Mouse (Mus musculus) bone marrow, adult 2 months (tissue): Measurements from ENCODE around the gene Srsf12. TPM values are rescaled to one million over a fixed set of nuclear protein-coding genes. Genes with fewer than 3 reads are reported as not detected.

Source experiments
- H3K27ac ChIP-seq: fragments of 200-500 bp; 2 replicates; pipeline ENCODE4 v1.5.1; 2012; ENCODE audit warnings: low read depth, mild to moderate bottlenecking, control low read depth, inconsistent platforms, low read length; ENCODE audit not compliant: control insufficient read depth, poor library complexity, insufficient read depth
- H3K4me1 ChIP-seq: fragments of 200-500 bp; 2 replicates; pipeline ENCODE4 v1.6.1; 2011; ENCODE audit warnings: low read length; ENCODE audit not compliant: control insufficient read depth, insufficient read depth
- H3K4me3 ChIP-seq: fragments of 200-500 bp; replicated peaks from 2 replicates; pipeline ENCODE3; 2011; ENCODE audit warnings: mild to moderate bottlenecking, low read depth, low read length, control low read depth; ENCODE audit not compliant: control insufficient read depth
- CTCF ChIP-seq: fragments of 200-500 bp; IDR thresholded peaks from 2 replicates; pipeline ENCODE4 v1.5.1; 2011; ENCODE audit warnings: low read length, control low read depth; ENCODE audit not compliant: control insufficient read depth, insufficient read depth
- POLR2A ChIP-seq: fragments of 200-500 bp; IDR thresholded peaks from 2 replicates; pipeline ENCODE4 v1.6.1; 2011; ENCODE audit warnings: low read depth, mild to moderate bottlenecking, control low read depth, low read length, borderline replicate concordance; ENCODE audit not compliant: control insufficient read depth
- WGBS: fragments of 180-500 bp; shearing (Covaris S2); methylation state at CpG from one replicate; pipeline ENCODE4 v1.1.7; 2018; 5-methylcytosine and 5-hydroxymethylcytosine counted together
- polyA plus RNA-seq: library from polyadenylated mRNA; stranded (reverse); fragments of >200 nt; gene quantifications from 2 replicates; pipeline ENCODE4 v1.2.4, GENCODE M21; 2011; ENCODE audit warnings: low replicate concordance; ENCODE audit not compliant: missing spikeins, insufficient read depth, insufficient read length

Gene Srsf12
- polyA plus RNA-seq, 1 experiment: 0.85 TPM

- no peak for TF ChIP-seq POLR2A
- TF ChIP-seq CTCF: no peak
- Histone ChIP-seq H3K27ac (no peak overlapping the region), H3K4me3 (no peak overlapping the region), H3K4me1 (no peaks in the 10 kb centered on the region)
- 67% methylated on average over 1 of the region's 1 CpGs for WGBS
These were observed 13.1 kb downstream of the Srsf12 start for GRCm38 (mm10) chr4:33221847-33222246.

GRCm38 (mm10) chr4:33224003-33224675 lies 15.3 kb downstream of the Srsf12 start:
- Histone ChIP-seq H3K27ac (no peak overlapping the region), H3K4me3 (no peak overlapping the region), H3K4me1 (no peaks in the 10 kb centered on the region)
- TF ChIP-seq CTCF (no peak), POLR2A (no peak)
- WGBS: 66% methylated on average over 7 of the region's 7 CpGs

DNA sequence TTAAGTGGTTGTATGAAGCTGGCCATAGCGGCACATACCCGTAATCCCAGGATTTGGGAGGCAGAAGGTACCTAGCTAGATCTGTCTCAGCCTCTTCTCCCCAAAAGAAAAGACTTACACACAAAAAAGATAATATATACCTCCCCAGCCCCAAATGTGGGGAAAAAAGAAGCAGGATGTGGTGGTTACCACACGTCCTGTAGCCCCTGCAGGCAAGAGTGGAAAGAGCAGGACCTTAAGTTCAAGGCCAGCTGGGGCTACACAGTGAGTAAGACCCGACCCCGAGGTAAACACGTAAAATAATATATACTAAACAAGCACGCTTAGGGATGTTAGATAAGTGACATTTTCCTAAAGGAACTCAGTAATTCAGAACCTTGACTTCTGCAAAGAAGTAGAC lies 18.4 kb downstream of the Srsf12 start:
- H3K4me1 ChIP-seq: no peaks in the 10 kb centered on the region
- H3K4me3 ChIP-seq: no peak overlapping the region
- no peak overlapping the region for H3K27ac ChIP-seq
- TF ChIP-seq POLR2A (no peak), CTCF (no peak)
- WGBS: 60% methylated on average over 7 of the region's 7 CpGs

- Histone ChIP-seq H3K4me3 (no peak overlapping the region), H3K4me1 (no peaks in the 10 kb centered on the region), H3K27ac (no peak overlapping the region)
- WGBS: 69% methylated on average over 4 of the region's 4 CpGs
- TF ChIP-seq CTCF (no peak), POLR2A (no peak)
These were observed 20.8 kb downstream of the Srsf12 start for GRCm38 (mm10) chr4:33229639-33230038.

DNA sequence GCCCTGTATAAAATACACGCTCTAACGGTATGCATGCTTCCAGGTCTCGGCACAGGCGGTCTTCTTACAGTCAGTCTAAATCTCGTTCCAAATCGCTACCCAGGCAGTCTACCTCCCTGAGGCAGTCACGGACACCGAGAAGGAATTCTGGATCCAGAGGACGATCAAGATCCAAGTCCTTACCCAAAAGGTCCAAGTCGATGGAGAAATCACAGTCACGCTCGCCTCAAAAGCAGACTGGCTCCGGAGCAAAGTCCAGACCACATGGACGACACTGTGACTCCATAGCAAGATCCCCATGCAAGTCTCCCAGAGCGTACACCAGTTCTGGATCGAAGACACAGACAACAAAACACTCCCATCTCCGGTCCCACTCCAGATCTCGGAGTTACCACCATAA lies 22.1 kb downstream of the Srsf12 start:
- Histone ChIP-seq H3K4me1 (no peaks in the 10 kb centered on the region), H3K4me3 (no peak overlapping the region), H3K27ac (no peak overlapping the region)
- 86% methylated on average over 18 of the region's 18 CpGs for WGBS
- TF ChIP-seq POLR2A (no peak), CTCF (no peak)

DNA sequence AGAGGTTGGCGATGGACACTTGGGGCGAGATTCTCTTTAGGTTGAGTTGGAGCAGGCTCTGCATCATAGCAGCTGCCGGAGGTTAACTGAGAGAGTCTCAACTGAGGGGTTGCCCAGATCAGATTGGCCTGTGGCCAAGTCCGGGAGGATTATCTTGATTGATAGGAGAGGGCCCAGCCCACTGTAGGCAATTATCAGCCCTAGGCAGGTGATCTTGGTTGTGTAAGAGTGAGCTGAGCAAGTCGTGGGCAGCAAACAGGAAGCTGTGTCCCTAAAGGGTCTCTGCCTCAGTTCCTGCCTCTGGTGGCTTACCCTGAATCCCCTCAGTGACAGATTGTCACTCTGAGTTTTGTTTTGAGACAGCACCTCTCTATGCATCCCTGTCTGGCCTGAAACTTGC lies 33.7 kb downstream of the Srsf12 start:
- Histone ChIP-seq H3K4me3 (no peak overlapping the region), H3K27ac (no peak overlapping the region), H3K4me1 (peaks cover 2% of the 10 kb centered on the region)
- WGBS: 48% methylated on average over 5 of the region's 5 CpGs
- TF ChIP-seq CTCF: no peak
- no peak for TF ChIP-seq POLR2A

GRCm38 (mm10) chr4:33243016-33243758 lies 34.4 kb downstream of the Srsf12 start:
- Histone ChIP-seq H3K4me1 (peaks cover 2% of the 10 kb centered on the region), H3K27ac (no peak overlapping the region), H3K4me3 (no peak overlapping the region)
- 60% methylated on average over 12 of the region's 12 CpGs for WGBS
- TF ChIP-seq CTCF (no peak), POLR2A (no peak)

GRCm38 (mm10) chr4:33243921-33244320 lies 35.1 kb downstream of the Srsf12 start:
- Histone ChIP-seq H3K4me1 (peaks cover 2% of the 10 kb centered on the region), H3K27ac (no peak overlapping the region), H3K4me3 (no peak overlapping the region)
- WGBS: 62% methylated on average over 4 of the region's 4 CpGs
- no peak for TF ChIP-seq CTCF
- TF ChIP-seq POLR2A: no peak

GRCm38 (mm10) chr4:33245853-33246395 lies 37.1 kb downstream of the Srsf12 start:
- H3K4me3 ChIP-seq: no peak overlapping the region
- no peak for TF ChIP-seq POLR2A
- no peak for TF ChIP-seq CTCF
- 73% methylated on average over 14 of the region's 14 CpGs for WGBS
- no peaks in the 10 kb centered on the region; the same call in none of the 2 replicates for H3K4me1 ChIP-seq
- H3K27ac ChIP-seq: no peak overlapping the region
